Mouse (Mus musculus) cerebellum, adult 9-10 months (tissue): ENCODE measurements around the gene Ifna11.
"Not testable (repeated sequence)": the region's sequence is repeated elsewhere in the genome, so short reads cannot be mapped to it uniquely, and the experiment has no call there.

ENCODE experiments used
- DNase-seq: peaks from one replicate; pipeline ENCODE4 v3.0.0; 2022

Ifna11 gene

GRCm38 (mm10) chr4:88819659-88820058, at the start of gene Ifna11:
Gene Ifna11 (plus strand): TSS chr4:88819959.
- DNase-seq = no peak

DNA sequence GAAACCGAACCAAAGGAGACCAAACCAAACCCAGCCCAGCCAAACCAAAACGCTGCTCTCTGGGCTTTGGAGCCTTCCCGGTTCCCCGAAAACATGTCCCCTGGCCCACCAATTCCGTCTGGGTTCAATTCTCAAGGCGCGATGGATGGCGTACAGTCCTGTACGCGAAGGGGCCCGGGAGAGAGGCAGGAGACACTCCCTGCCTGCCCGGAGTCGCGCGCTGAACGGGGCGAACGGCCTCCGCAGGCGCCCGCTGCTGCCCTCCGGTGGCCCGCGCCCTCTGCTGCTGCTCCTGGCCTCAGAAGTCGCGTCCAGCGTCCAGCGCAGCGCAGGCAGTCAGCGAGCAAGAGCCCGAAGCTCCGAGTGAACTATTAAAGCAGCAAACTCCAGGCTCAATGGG, 46.2 kb upstream of the Ifna11 start, which contains the start of gene Gm13290:
Gene Gm13290, plus strand, starts transcription at position 301 of the 400 bp plus-strand sequence.
- not testable (repeated sequence) for DNase-seq

DNA sequence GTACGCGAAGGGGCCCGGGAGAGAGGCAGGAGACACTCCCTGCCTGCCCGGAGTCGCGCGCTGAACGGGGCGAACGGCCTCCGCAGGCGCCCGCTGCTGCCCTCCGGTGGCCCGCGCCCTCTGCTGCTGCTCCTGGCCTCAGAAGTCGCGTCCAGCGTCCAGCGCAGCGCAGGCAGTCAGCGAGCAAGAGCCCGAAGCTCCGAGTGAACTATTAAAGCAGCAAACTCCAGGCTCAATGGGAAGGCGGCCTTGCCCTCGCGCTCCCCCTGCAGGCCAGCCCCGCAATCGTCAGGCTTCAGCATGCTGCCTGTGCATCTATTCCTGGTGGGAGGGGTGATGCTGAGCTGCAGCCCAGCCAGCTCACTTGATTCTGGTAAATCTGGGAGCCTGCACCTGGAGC, 43.1 kb upstream of the Ifna11 start, which contains the start of gene Gm13289:
Gene Gm13289, plus strand, starts transcription at position 301 of the 400 bp plus-strand sequence.
- not testable (repeated sequence) for DNase-seq

- not testable (repeated sequence) for DNase-seq
Observed at GRCm38 (mm10) chr4:88779550-88779949, 40.2 kb upstream of the Ifna11 start, which contains the start of gene Gm13272. Gene Gm13272 (plus strand): TSS chr4:88779850.

GRCm38 (mm10) chr4:88780320-88780719, 39.4 kb upstream of the Ifna11 start:
- DNase-seq = peak; percentile 54

DNA sequence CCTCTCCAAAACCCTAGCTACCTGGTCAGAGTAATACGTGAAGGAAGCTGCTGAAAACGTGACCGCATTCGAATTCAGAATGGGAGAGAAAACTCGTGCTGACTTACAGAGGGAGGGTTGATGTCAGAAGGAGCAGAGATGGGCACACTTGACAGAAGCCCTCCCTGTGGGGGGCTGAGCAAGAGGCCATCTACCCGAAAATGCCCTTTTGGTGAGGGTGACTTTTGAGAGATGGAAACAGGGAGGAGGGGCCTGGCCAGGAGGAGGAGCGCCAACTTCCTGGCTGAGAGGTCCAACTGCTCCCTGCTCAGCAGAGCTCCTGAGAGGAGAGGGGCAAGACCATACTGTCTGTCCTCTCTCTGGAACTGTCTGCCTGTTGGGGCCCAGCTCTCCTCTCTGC, 37.9 kb upstream of the Ifna11 start, which contains the start of gene Ifnz:
Gene Ifnz, plus strand, starts transcription at position 301 of the 400 bp plus-strand sequence.
- DNase-seq = not testable (repeated sequence)

GRCm38 (mm10) chr4:88782335-88782734, 37.4 kb upstream of the Ifna11 start:
- DNase-seq = not testable (repeated sequence)

DNA sequence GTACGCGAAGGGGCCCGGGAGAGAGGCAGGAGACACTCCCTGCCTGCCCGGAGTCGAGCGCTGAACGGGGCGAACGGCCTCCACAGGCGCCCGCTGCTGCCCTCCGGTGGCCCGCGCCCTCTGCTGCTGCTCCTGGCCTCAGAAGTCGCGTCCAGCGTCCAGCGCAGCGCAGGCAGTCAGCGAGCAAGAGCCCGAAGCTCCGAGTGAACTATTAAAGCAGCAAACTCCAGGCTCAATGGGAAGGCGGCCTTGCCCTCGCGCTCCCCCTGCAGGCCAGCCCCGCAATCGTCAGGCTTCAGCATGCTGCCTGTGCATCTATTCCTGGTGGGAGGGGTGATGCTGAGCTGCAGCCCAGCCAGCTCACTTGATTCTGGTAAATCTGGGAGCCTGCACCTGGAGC, 34.4 kb upstream of the Ifna11 start, which contains the start of gene Gm13276:
Gene Gm13276, plus strand, starts transcription at position 301 of the 400 bp plus-strand sequence.
- not testable (repeated sequence) for DNase-seq

DNA sequence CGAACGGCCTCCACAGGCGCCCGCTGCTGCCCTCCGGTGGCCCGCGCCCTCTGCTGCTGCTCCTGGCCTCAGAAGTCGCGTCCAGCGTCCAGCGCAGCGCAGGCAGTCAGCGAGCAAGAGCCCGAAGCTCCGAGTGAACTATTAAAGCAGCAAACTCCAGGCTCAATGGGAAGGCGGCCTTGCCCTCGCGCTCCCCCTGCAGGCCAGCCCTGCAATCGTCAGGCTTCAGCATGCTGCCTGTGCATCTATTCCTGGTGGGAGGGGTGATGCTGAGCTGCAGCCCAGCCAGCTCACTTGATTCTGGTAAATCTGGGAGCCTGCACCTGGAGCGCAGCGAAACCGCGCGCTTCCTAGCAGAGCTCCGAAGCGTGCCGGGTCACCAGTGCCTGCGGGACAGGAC, 31.4 kb upstream of the Ifna11 start, which contains the start of gene Gm13277:
Gene Gm13277, plus strand, starts transcription at position 231 of the 400 bp plus-strand sequence.
- DNase-seq = peak; percentile 80

GRCm38 (mm10) chr4:88791250-88791649, 28.5 kb upstream of the Ifna11 start, which contains the start of gene Gm13278:
Gene Gm13278 (plus strand): TSS chr4:88791550.
- DNase-seq = not testable (repeated sequence)

- DNase-seq = peak; percentile 88
Observed at GRCm38 (mm10) chr4:88793936-88794675, 25.7 kb upstream of the Ifna11 start, which contains the start of gene Gm13275. Gene Gm13275 (plus strand): TSS chr4:88794487.

- DNase-seq = not testable (repeated sequence)
Observed at GRCm38 (mm10) chr4:88797097-88797496, 22.7 kb upstream of the Ifna11 start, which contains the start of gene Gm13279. Gene Gm13279 (plus strand): TSS chr4:88797397.

DNA sequence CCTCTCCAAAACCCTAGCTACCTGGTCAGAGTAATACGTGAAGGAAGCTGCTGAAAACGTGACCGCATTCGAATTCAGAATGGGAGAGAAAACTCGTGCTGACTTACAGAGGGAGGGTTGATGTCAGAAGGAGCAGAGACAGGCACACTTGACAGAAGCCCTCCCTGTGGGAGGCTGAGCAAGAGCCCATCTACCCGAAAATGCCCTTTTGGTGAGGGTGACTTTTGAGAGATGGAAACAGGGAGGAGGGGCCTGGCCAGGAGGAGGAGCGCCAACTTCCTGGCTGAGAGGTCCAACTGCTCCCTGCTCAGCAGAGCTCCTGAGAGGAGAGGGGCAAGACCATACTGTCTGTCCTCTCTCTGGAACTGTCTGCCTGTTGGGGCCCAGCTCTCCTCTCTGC, 20.4 kb upstream of the Ifna11 start, which contains the start of gene Gm13285:
Gene Gm13285, plus strand, starts transcription at position 301 of the 400 bp plus-strand sequence.
- DNase-seq = not testable (repeated sequence)

GRCm38 (mm10) chr4:88802954-88803353, 16.8 kb upstream of the Ifna11 start, which contains the start of gene Gm13287:
Gene Gm13287 (plus strand): TSS chr4:88803254.
- not testable (repeated sequence) for DNase-seq

- DNase-seq = not testable (repeated sequence)
Observed at GRCm38 (mm10) chr4:88805231-88805630, 14.5 kb upstream of the Ifna11 start, which contains the start of gene Gm13288. Gene Gm13288 (plus strand): TSS chr4:88805531.

GRCm38 (mm10) chr4:88805761-88806160, 14.0 kb upstream of the Ifna11 start:
- DNase-seq = not testable (repeated sequence)

GRCm38 (mm10) chr4:88815928-88816327, 3.8 kb upstream of the Ifna11 start, which contains the start of gene Ifna7:
Gene Ifna7 (plus strand): TSS chr4:88816228.
- no peak for DNase-seq

DNA sequence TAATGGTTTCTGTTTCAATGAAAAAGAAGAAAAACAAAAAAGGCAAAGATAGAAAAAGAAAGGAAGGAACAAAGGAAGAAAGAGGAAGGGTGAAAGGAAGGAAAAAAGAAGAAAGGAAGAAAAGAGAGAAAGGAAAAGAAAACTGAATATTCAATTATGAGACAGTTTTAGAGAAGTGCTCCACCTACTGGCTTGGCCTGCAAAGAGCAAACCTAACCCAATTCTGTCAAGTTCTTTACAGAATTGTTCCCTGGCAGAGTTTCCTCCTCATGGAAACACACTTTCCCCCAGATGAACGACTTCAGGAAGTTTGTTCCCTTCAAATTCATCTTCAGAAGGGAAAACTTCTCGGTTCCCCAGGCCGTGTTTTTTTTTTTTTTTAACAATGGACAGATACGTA, 3.2 kb downstream of the Ifna11 start:
- DNase-seq = no peak

- DNase-seq = not testable (repeated sequence)
Observed at GRCm38 (mm10) chr4:88827116-88827515, 7.4 kb downstream of the Ifna11 start, which contains the start of gene Ifna6. Gene Ifna6 (plus strand): TSS chr4:88827416.

- no peak for DNase-seq
Observed at GRCm38 (mm10) chr4:88830523-88830922, 10.8 kb downstream of the Ifna11 start.

GRCm38 (mm10) chr4:88835225-88835624, 15.5 kb downstream of the Ifna11 start, which contains the start of gene Ifna5:
Gene Ifna5 (plus strand): TSS chr4:88835525.
- DNase-seq = not testable (repeated sequence)

DNA sequence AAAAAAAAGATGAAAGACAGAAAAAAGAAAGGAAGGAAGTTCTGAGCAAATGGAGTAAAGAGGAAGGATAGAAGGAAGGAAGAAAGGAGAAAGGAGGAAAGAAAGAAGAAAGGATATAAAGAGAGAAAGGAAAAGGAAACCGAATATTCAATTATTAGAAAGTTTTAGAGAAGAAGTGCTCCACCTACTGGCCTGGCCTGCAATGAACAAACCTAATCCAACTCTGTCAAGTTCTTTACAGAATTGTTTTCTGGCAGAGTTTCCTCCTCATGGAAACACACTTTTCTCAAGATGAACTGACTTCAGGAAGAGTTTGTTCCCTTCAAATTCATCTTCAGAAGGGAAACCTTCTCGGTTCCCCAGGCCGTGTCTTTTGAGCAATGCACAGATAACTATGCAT, 19.1 kb downstream of the Ifna11 start:
- no peak for DNase-seq

- no peak for DNase-seq
Observed at GRCm38 (mm10) chr4:88840058-88840457, 20.3 kb downstream of the Ifna11 start.
